Mouse (Mus musculus) urinary bladder, postnatal 25 days (tissue): ENCODE measurements around the gene Srgap2.

ENCODE experiments used
- DNase-seq: peaks from one replicate; pipeline ENCODE4 v3.0.0; 2022; ENCODE audit warnings: low spot score

Srgap2 gene

GRCm38 (mm10) chr1:131246433-131247395, 280.4 kb downstream of the Srgap2 start:
- no peak for DNase-seq

GRCm38 (mm10) chr1:131245926-131246325, 281.2 kb downstream of the Srgap2 start:
- DNase-seq = peak; percentile 53

- DNase-seq = peak; percentile 87
Observed at GRCm38 (mm10) chr1:131245089-131245856, 281.9 kb downstream of the Srgap2 start, which contains the start of gene Rassf5. Rassf5 (minus strand) TSS chr1:131245258.

- DNase-seq = no peak
Observed at GRCm38 (mm10) chr1:131244536-131245088, 282.5 kb downstream of the Srgap2 start.

- no peak for DNase-seq
Observed at GRCm38 (mm10) chr1:131242956-131243355, 284.2 kb downstream of the Srgap2 start.

GRCm38 (mm10) chr1:131239576-131240193, 287.5 kb downstream of the Srgap2 start:
- DNase-seq = no peak

GRCm38 (mm10) chr1:131238931-131239381, 288.2 kb downstream of the Srgap2 start:
- DNase-seq = peak; percentile 58

GRCm38 (mm10) chr1:131236077-131236476, 291.1 kb downstream of the Srgap2 start:
- no peak for DNase-seq
